Mouse (Mus musculus): ENCODE measurements around the gene Fbxl18. TPM values are rescaled to one million over a fixed set of nuclear protein-coding genes. Genes with fewer than 3 reads are reported as not detected.

Gene Fbxl18
- polyA plus RNA-seq, 1 experiment: 22.4 TPM

- Histone ChIP-seq H3K4me1 (ENCODE audit: control insufficient read depth, insufficient read depth, low read length) (peaks cover 2% of the 10 kb centered on the region; the same call in 1 of the 2 replicates), H3K4me3 (ENCODE audit: insufficient read depth, low read length) (peak overlapping the region; percentile 95), H3K27ac (ENCODE audit: insufficient read depth, low read length) (peak overlapping the region; percentile 100)
- 0 out of 2 replicates have a peak, but pooled peaks have one; percentile 5 for TF ChIP-seq POLR2A (IDR thresholded peaks at IDR 0.05; ENCODE audit: extremely low read depth, insufficient read depth, low read length)
- TF ChIP-seq CTCF (IDR thresholded peaks at IDR 0.05; ENCODE audit: extremely low read depth, insufficient read depth, low read length): no peak
These were observed 72.7 kb downstream of the Fbxl18 start for GRCm38 (mm10) chr5:142822286-142823095.

GRCm38 (mm10) chr5:142821974-142822285, 73.3 kb downstream of the Fbxl18 start:
- no peak; the same call in 1 of the 2 replicates for TF ChIP-seq POLR2A (IDR thresholded peaks at IDR 0.05; ENCODE audit: extremely low read depth, insufficient read depth, low read length)
- TF ChIP-seq CTCF (IDR thresholded peaks at IDR 0.05; ENCODE audit: extremely low read depth, insufficient read depth, low read length): no peak
- Histone ChIP-seq H3K27ac (ENCODE audit: insufficient read depth, low read length) (peak overlapping the region; percentile 100), H3K4me1 (ENCODE audit: control insufficient read depth, insufficient read depth, low read length) (peaks cover 2% of the 10 kb centered on the region; the same call in 1 of the 2 replicates), H3K4me3 (ENCODE audit: insufficient read depth, low read length) (peak overlapping the region; percentile 95)

GRCm38 (mm10) chr5:142821266-142821973, 73.8 kb downstream of the Fbxl18 start:
- peak overlapping the region; percentile 100 for H3K27ac ChIP-seq (ENCODE audit: insufficient read depth, low read length)
- peaks cover 2% of the 10 kb centered on the region; the same call in 1 of the 2 replicates for H3K4me1 ChIP-seq (ENCODE audit: control insufficient read depth, insufficient read depth, low read length)
- peak overlapping the region; percentile 95 for H3K4me3 ChIP-seq (ENCODE audit: insufficient read depth, low read length)
- no peak for TF ChIP-seq CTCF (IDR thresholded peaks at IDR 0.05; ENCODE audit: extremely low read depth, insufficient read depth, low read length)
- TF ChIP-seq POLR2A (IDR thresholded peaks at IDR 0.05; ENCODE audit: extremely low read depth, insufficient read depth, low read length): peak; percentile 26; the same call in 1 of the 2 replicates

GRCm38 (mm10) chr5:142820276-142821265, 74.7 kb downstream of the Fbxl18 start:
- peaks cover 2% of the 10 kb centered on the region; the same call in 1 of the 2 replicates for H3K4me1 ChIP-seq (ENCODE audit: control insufficient read depth, insufficient read depth, low read length)
- peak overlapping the region; percentile 100 for H3K27ac ChIP-seq (ENCODE audit: insufficient read depth, low read length)
- peak overlapping the region; percentile 95 for H3K4me3 ChIP-seq (ENCODE audit: insufficient read depth, low read length)
- TF ChIP-seq CTCF (IDR thresholded peaks at IDR 0.05; ENCODE audit: extremely low read depth, insufficient read depth, low read length) (no peak), POLR2A (IDR thresholded peaks at IDR 0.05; ENCODE audit: extremely low read depth, insufficient read depth, low read length) (peak; percentile 45)

- TF ChIP-seq CTCF (IDR thresholded peaks at IDR 0.05; ENCODE audit: extremely low read depth, insufficient read depth, low read length) (no peak), POLR2A (IDR thresholded peaks at IDR 0.05; ENCODE audit: extremely low read depth, insufficient read depth, low read length) (peak; percentile 90)
- peak overlapping the region; percentile 100 for H3K27ac ChIP-seq (ENCODE audit: insufficient read depth, low read length)
- peak overlapping the region; percentile 95 for H3K4me3 ChIP-seq (ENCODE audit: insufficient read depth, low read length)
- H3K4me1 ChIP-seq (ENCODE audit: control insufficient read depth, insufficient read depth, low read length): peaks cover 2% of the 10 kb centered on the region; the same call in 1 of the 2 replicates
These were observed 75.6 kb downstream of the Fbxl18 start for GRCm38 (mm10) chr5:142819385-142820275.

GRCm38 (mm10) chr5:142818435-142819360, 76.5 kb downstream of the Fbxl18 start:
- Histone ChIP-seq H3K4me1 (ENCODE audit: control insufficient read depth, insufficient read depth, low read length) (peaks cover under 1% of the 10 kb centered on the region; the same call in 1 of the 2 replicates), H3K4me3 (ENCODE audit: insufficient read depth, low read length) (peak overlapping the region; percentile 95), H3K27ac (ENCODE audit: insufficient read depth, low read length) (peak overlapping the region; percentile 100)
- TF ChIP-seq POLR2A (IDR thresholded peaks at IDR 0.05; ENCODE audit: extremely low read depth, insufficient read depth, low read length) (no peak), CTCF (IDR thresholded peaks at IDR 0.05; ENCODE audit: extremely low read depth, insufficient read depth, low read length) (no peak)
